Mouse (Mus musculus): ENCODE measurements around the gene Brsk1. TPM values are rescaled to one million over a fixed set of nuclear protein-coding genes. Genes with fewer than 3 reads are reported as not detected.
A peak's percentile ranks its signal among the peaks of the same experiment; 100 is the strongest.

Brsk1 gene
- polyA plus RNA-seq, 1 experiment = 4.9 TPM

- TF ChIP-seq CTCF (IDR thresholded peaks at IDR 0.05; ENCODE audit: insufficient read depth, low read length) = no peak
- TF ChIP-seq POLR2A (IDR thresholded peaks at IDR 0.05; ENCODE audit: borderline replicate concordance, extremely low read depth, low read depth, low read length) = no peak
- under 1% methylated on average over 13 of the region's 13 CpGs for WGBS
- no peak for DNase-seq
- Histone ChIP-seq H3K4me3 (replicated peaks; ENCODE audit: extremely low read depth, low read depth, low read length) (peak overlapping the region; percentile 73), H3K4me1 (ENCODE audit: control insufficient read depth, insufficient read depth, low read length) (no peaks in the 10 kb centered on the region)
These were observed 6.2 kb upstream of the Brsk1 start for GRCm38 (mm10) chr7:4684203-4684602.

- no peaks in the 10 kb centered on the region for H3K4me1 ChIP-seq (ENCODE audit: control insufficient read depth, insufficient read depth, low read length)
- DNase-seq = peak; percentile 95
- TF ChIP-seq POLR2A (IDR thresholded peaks at IDR 0.05; ENCODE audit: borderline replicate concordance, extremely low read depth, low read depth, low read length) (peak; percentile 48; the same call in 1 of the 2 replicates), CTCF (IDR thresholded peaks at IDR 0.05; ENCODE audit: insufficient read depth, low read length) (no peak)
- WGBS = under 1% methylated on average over 32 of the region's 32 CpGs
- H3K4me3 ChIP-seq (replicated peaks; ENCODE audit: extremely low read depth, low read depth, low read length) = peak within 1 kb of the TSS; percentile 73
These were observed 5.6 kb upstream of the Brsk1 start, which contains the start of gene Hspbp1 for GRCm38 (mm10) chr7:4684632-4685417. Gene Hspbp1, minus strand, starts transcription at chr7:4685068.

- no peak for DNase-seq
- WGBS = 16% methylated on average over 23 of the region's 35 CpGs
- no peak for TF ChIP-seq CTCF (IDR thresholded peaks at IDR 0.05; ENCODE audit: insufficient read depth, low read length)
- TF ChIP-seq POLR2A (IDR thresholded peaks at IDR 0.05; ENCODE audit: borderline replicate concordance, extremely low read depth, low read depth, low read length) = no peak
- Histone ChIP-seq H3K4me3 (replicated peaks; ENCODE audit: extremely low read depth, low read depth, low read length) (peak overlapping the region; percentile 13), H3K4me1 (ENCODE audit: control insufficient read depth, insufficient read depth, low read length) (no peaks in the 10 kb centered on the region)
These were observed 698 bp downstream of the Brsk1 start for GRCm38 (mm10) chr7:4690951-4691653.

GRCm38 (mm10) chr7:4693004-4693403, 2.6 kb downstream of the Brsk1 start:
- DNase-seq = no peak
- 86% methylated on average over 6 of the region's 6 CpGs for WGBS
- Histone ChIP-seq H3K4me3 (replicated peaks; ENCODE audit: extremely low read depth, low read depth, low read length) (no peak overlapping the region), H3K4me1 (ENCODE audit: control insufficient read depth, insufficient read depth, low read length) (no peaks in the 10 kb centered on the region)
- no peak for TF ChIP-seq POLR2A (IDR thresholded peaks at IDR 0.05; ENCODE audit: borderline replicate concordance, extremely low read depth, low read depth, low read length)
- no peak for TF ChIP-seq CTCF (IDR thresholded peaks at IDR 0.05; ENCODE audit: insufficient read depth, low read length)

- no peaks in the 10 kb centered on the region for H3K4me1 ChIP-seq (ENCODE audit: control insufficient read depth, insufficient read depth, low read length)
- H3K4me3 ChIP-seq (replicated peaks; ENCODE audit: extremely low read depth, low read depth, low read length) = no peak overlapping the region
- DNase-seq = no peak
- TF ChIP-seq CTCF (IDR thresholded peaks at IDR 0.05; ENCODE audit: insufficient read depth, low read length) (no peak), POLR2A (IDR thresholded peaks at IDR 0.05; ENCODE audit: borderline replicate concordance, extremely low read depth, low read depth, low read length) (no peak)
- WGBS = 42% methylated on average over 8 of the region's 8 CpGs
These were observed 11.9 kb downstream of the Brsk1 start for GRCm38 (mm10) chr7:4702334-4702733.

- no peaks in the 10 kb centered on the region for H3K4me1 ChIP-seq (ENCODE audit: control insufficient read depth, insufficient read depth, low read length)
- no peak for DNase-seq
- WGBS = 91% methylated on average over 7 of the region's 7 CpGs
- no peak for TF ChIP-seq POLR2A (IDR thresholded peaks at IDR 0.05; ENCODE audit: borderline replicate concordance, extremely low read depth, low read depth, low read length)
- no peak for TF ChIP-seq CTCF (IDR thresholded peaks at IDR 0.05; ENCODE audit: insufficient read depth, low read length)
- no peak overlapping the region for H3K4me3 ChIP-seq (replicated peaks; ENCODE audit: extremely low read depth, low read depth, low read length)
These were observed 12.8 kb downstream of the Brsk1 start for GRCm38 (mm10) chr7:4703195-4703594.

- TF ChIP-seq POLR2A (IDR thresholded peaks at IDR 0.05; ENCODE audit: borderline replicate concordance, extremely low read depth, low read depth, low read length) (no peak), CTCF (IDR thresholded peaks at IDR 0.05; ENCODE audit: insufficient read depth, low read length) (0 out of 2 replicates have a peak, but pooled peaks have one; percentile 16)
- no peak overlapping the region for H3K4me3 ChIP-seq (replicated peaks; ENCODE audit: extremely low read depth, low read depth, low read length)
- WGBS = 50% methylated on average over 18 of the region's 18 CpGs
- DNase-seq = peak; percentile 41
- no peaks in the 10 kb centered on the region for H3K4me1 ChIP-seq (ENCODE audit: control insufficient read depth, insufficient read depth, low read length)
These were observed 14.7 kb downstream of the Brsk1 start for GRCm38 (mm10) chr7:4705098-4705497.

GRCm38 (mm10) chr7:4712594-4712993, 22.2 kb downstream of the Brsk1 start:
- TF ChIP-seq CTCF (IDR thresholded peaks at IDR 0.05; ENCODE audit: insufficient read depth, low read length) (no peak), POLR2A (IDR thresholded peaks at IDR 0.05; ENCODE audit: borderline replicate concordance, extremely low read depth, low read depth, low read length) (no peak)
- WGBS = 61% methylated on average over 3 of the region's 3 CpGs
- no peak for DNase-seq
- Histone ChIP-seq H3K4me1 (ENCODE audit: control insufficient read depth, insufficient read depth, low read length) (no peaks in the 10 kb centered on the region), H3K4me3 (replicated peaks; ENCODE audit: extremely low read depth, low read depth, low read length) (no peak overlapping the region)

GRCm38 (mm10) chr7:4716955-4717354, 26.6 kb downstream of the Brsk1 start:
- Histone ChIP-seq H3K4me3 (replicated peaks; ENCODE audit: extremely low read depth, low read depth, low read length) (no peak overlapping the region), H3K4me1 (ENCODE audit: control insufficient read depth, insufficient read depth, low read length) (no peaks in the 10 kb centered on the region)
- DNase-seq = no peak
- 62% methylated on average over 6 of the region's 6 CpGs for WGBS
- no peak for TF ChIP-seq POLR2A (IDR thresholded peaks at IDR 0.05; ENCODE audit: borderline replicate concordance, extremely low read depth, low read depth, low read length)
- no peak for TF ChIP-seq CTCF (IDR thresholded peaks at IDR 0.05; ENCODE audit: insufficient read depth, low read length)

Measured in lung, adult 2 months (tissue).